Mouse (Mus musculus): ENCODE data around the gene Grrp1. TPM values are rescaled to one million over a fixed set of nuclear protein-coding genes. Genes with fewer than 3 reads are reported as not detected.
"Not testable (repeated sequence)": the region's sequence is repeated elsewhere in the genome, so short reads cannot be mapped to it uniquely, and the experiment has no call there.

Gene Grrp1
- polyA plus RNA-seq, 1 experiment from 2014 or later = 10.2 TPM

GRCm38 (mm10) chr4:134288397-134289256 lies 34.7 kb upstream of the Grrp1 start:
- Histone ChIP-seq H3K4me3 (peak overlapping the region; percentile 98), H3K4me1 (peaks cover 20% of the 10 kb centered on the region), H3K9ac (peak overlapping the region; percentile 97), H3K27ac (peak overlapping the region; percentile 100; the same call in 1 of the 2 replicates), H3K36me3 (peaks cover 9% of the 10 kb centered on the region), H3K9me3 (no peaks in the 10 kb centered on the region), H3K27me3 (replicated peaks) (no peaks in the 10 kb centered on the region), H3K4me2 (replicated peaks) (peak overlapping the region; percentile 96)
- 30% methylated on average over 11 of the region's 11 CpGs for WGBS
- ATAC-seq (ENCODE audit: low FRiP score, low read depth) = no peak

GRCm38 (mm10) chr4:134287575-134288025 lies 33.7 kb upstream of the Grrp1 start, which contains the start of gene Pdik1l:
TSS of gene Pdik1l (minus strand) at chr4:134287895.
- H3K27ac ChIP-seq = peak within 1 kb of the TSS; percentile 100
- H3K4me3 ChIP-seq = peak within 1 kb of the TSS; percentile 98
- ATAC-seq (ENCODE audit: low FRiP score, low read depth) = peak; percentile 79
- peaks cover 20% of the 10 kb centered on the region for H3K4me1 ChIP-seq
- H3K9ac ChIP-seq = peak within 1 kb of the TSS; percentile 97
- no peaks in the 10 kb centered on the region for H3K27me3 ChIP-seq (replicated peaks)
- WGBS = under 1% methylated on average over 43 of the region's 43 CpGs
- H3K36me3 ChIP-seq = peaks cover 15% of the 10 kb centered on the region
- no peaks in the 10 kb centered on the region for H3K9me3 ChIP-seq
- H3K4me2 ChIP-seq (replicated peaks) = peak within 1 kb of the TSS; percentile 96

- peaks cover 20% of the 10 kb centered on the region for H3K36me3 ChIP-seq
- peak; percentile 95 for ATAC-seq (ENCODE audit: low FRiP score, low read depth)
- WGBS = under 1% methylated on average over 57 of the region's 59 CpGs
- peak overlapping the region; percentile 96 for H3K4me2 ChIP-seq (replicated peaks)
- H3K27ac ChIP-seq = peak overlapping the region; percentile 100
- H3K4me3 ChIP-seq = peak overlapping the region; percentile 98
- no peaks in the 10 kb centered on the region for H3K9me3 ChIP-seq
- no peaks in the 10 kb centered on the region for H3K27me3 ChIP-seq (replicated peaks)
- H3K4me1 ChIP-seq = peaks cover 20% of the 10 kb centered on the region
- H3K9ac ChIP-seq = peak overlapping the region; percentile 97
Observed at GRCm38 (mm10) chr4:134287168-134287564, 33.3 kb upstream of the Grrp1 start.

- Histone ChIP-seq H3K27ac (peak overlapping the region; percentile 70), H3K4me1 (peaks cover 20% of the 10 kb centered on the region), H3K27me3 (replicated peaks) (no peaks in the 10 kb centered on the region), H3K4me2 (replicated peaks) (peak overlapping the region; percentile 96), H3K9me3 (no peaks in the 10 kb centered on the region), H3K36me3 (peaks cover 25% of the 10 kb centered on the region), H3K4me3 (peak overlapping the region; percentile 98), H3K9ac (peak overlapping the region; percentile 97)
- ATAC-seq (ENCODE audit: low FRiP score, low read depth) = peak; percentile 28
- 2% methylated on average over 59 of the region's 59 CpGs for WGBS
Observed at GRCm38 (mm10) chr4:134286226-134287167, 32.6 kb upstream of the Grrp1 start.

GRCm38 (mm10) chr4:134284942-134285341 lies 31.0 kb upstream of the Grrp1 start:
- Histone ChIP-seq H3K27me3 (replicated peaks) (no peaks in the 10 kb centered on the region), H3K4me3 (no peak overlapping the region), H3K9ac (no peak overlapping the region), H3K36me3 (peaks cover 40% of the 10 kb centered on the region), H3K27ac (no peak overlapping the region), H3K4me2 (replicated peaks) (no peak overlapping the region), H3K9me3 (no peaks in the 10 kb centered on the region), H3K4me1 (peaks cover 20% of the 10 kb centered on the region)
- no peak for ATAC-seq (ENCODE audit: low FRiP score, low read depth)
- 98% methylated on average over 2 of the region's 2 CpGs for WGBS

- no peak for ATAC-seq (ENCODE audit: low FRiP score, low read depth)
- no peak overlapping the region for H3K9ac ChIP-seq
- no peaks in the 10 kb centered on the region for H3K27me3 ChIP-seq (replicated peaks)
- H3K36me3 ChIP-seq = peaks cover 20% of the 10 kb centered on the region
- H3K9me3 ChIP-seq = no peaks in the 10 kb centered on the region
- no peak overlapping the region for H3K27ac ChIP-seq
- peak overlapping the region; percentile 33 for H3K4me2 ChIP-seq (replicated peaks)
- WGBS = 8% methylated on average over 14 of the region's 14 CpGs
- H3K4me1 ChIP-seq = no peaks in the 10 kb centered on the region
- H3K4me3 ChIP-seq = no peak overlapping the region
Observed at GRCm38 (mm10) chr4:134273417-134274345, 19.8 kb upstream of the Grrp1 start.

GRCm38 (mm10) chr4:134272731-134273416 lies 19.0 kb upstream of the Grrp1 start:
- H3K4me3 ChIP-seq = no peak overlapping the region
- H3K9ac ChIP-seq = no peak overlapping the region
- no peak for ATAC-seq (ENCODE audit: low FRiP score, low read depth)
- no peak overlapping the region for H3K27ac ChIP-seq
- H3K36me3 ChIP-seq = peaks cover 14% of the 10 kb centered on the region
- no peaks in the 10 kb centered on the region for H3K4me1 ChIP-seq
- WGBS = 30% methylated on average over 12 of the region's 13 CpGs
- H3K9me3 ChIP-seq = no peaks in the 10 kb centered on the region
- H3K4me2 ChIP-seq (replicated peaks) = peak overlapping the region; percentile 33
- no peaks in the 10 kb centered on the region for H3K27me3 ChIP-seq (replicated peaks)

- Histone ChIP-seq H3K9me3 (no peaks in the 10 kb centered on the region), H3K4me1 (no peaks in the 10 kb centered on the region), H3K36me3 (peaks cover 9% of the 10 kb centered on the region), H3K9ac (no peak overlapping the region), H3K4me3 (no peak overlapping the region), H3K27ac (no peak overlapping the region), H3K4me2 (replicated peaks) (no peak overlapping the region), H3K27me3 (replicated peaks) (no peaks in the 10 kb centered on the region)
- WGBS = 86% methylated on average over 7 of the region's 7 CpGs
- no peak for ATAC-seq (ENCODE audit: low FRiP score, low read depth)
Observed at GRCm38 (mm10) chr4:134271979-134272378, 18.1 kb upstream of the Grrp1 start.

GRCm38 (mm10) chr4:134269622-134270021 lies 15.7 kb upstream of the Grrp1 start:
- H3K4me2 ChIP-seq (replicated peaks); H3K9me3 ChIP-seq; H3K36me3 ChIP-seq; H3K9ac ChIP-seq; H3K4me3 ChIP-seq; H3K4me1 ChIP-seq; H3K27me3 ChIP-seq (replicated peaks); ATAC-seq (ENCODE audit: low FRiP score, low read depth); H3K27ac ChIP-seq: not testable (repeated sequence)

- Histone ChIP-seq H3K9ac (no peak overlapping the region), H3K9me3 (no peaks in the 10 kb centered on the region), H3K4me3 (no peak overlapping the region), H3K27me3 (replicated peaks) (no peaks in the 10 kb centered on the region), H3K36me3 (no peaks in the 10 kb centered on the region), H3K4me1 (no peaks in the 10 kb centered on the region), H3K27ac (no peak overlapping the region), H3K4me2 (replicated peaks) (no peak overlapping the region)
- ATAC-seq (ENCODE audit: low FRiP score, low read depth) = no peak
- WGBS = 86% methylated on average over 19 of the region's 19 CpGs
Observed at GRCm38 (mm10) chr4:134268102-134268655, 14.3 kb upstream of the Grrp1 start.
